Mouse (Mus musculus): ENCODE results near the gene Gm14308.
"Not testable (repeated sequence)": the region's sequence is repeated elsewhere in the genome, so short reads cannot be mapped to it uniquely, and the experiment has no call there.

GRCm38 (mm10) chr2:176670222-176670621 lies 34.1 kb upstream of the Gm14308 start, which contains the start of gene Zfp973:
- not testable (repeated sequence) for TF ChIP-seq GATA1 (IDR thresholded peaks at IDR 0.05; ENCODE audit: borderline replicate concordance, low read length); FLI1 (IDR thresholded peaks at IDR 0.05; ENCODE audit: low read length)
